Mouse (Mus musculus) neural tube, embryonic 12.5 days (tissue): ENCODE data around the gene Rabggtb. TPM values are rescaled to one million over a fixed set of nuclear protein-coding genes. Genes with fewer than 3 reads are reported as not detected.

ENCODE experiments used
- polyA plus RNA-seq: library from polyadenylated mRNA; unstranded; fragments of >200 nt; fragmentation: Nextera tagmentation; extraction: Ambion mirVana; gene quantifications from 2 replicates; pipeline ENCODE4 v1.2.1, GENCODE M21; 2016

Gene Rabggtb
- polyA plus RNA-seq, 1 experiment from 2014 or later, result 38.4 TPM

Other genes starting within 250 kb of the Rabggtb start
- gene St6galnac3, start 187.8 kb downstream of the Rabggtb start, polyA plus RNA-seq, result 29.2 and 34.8 TPM in 2 replicates
- 0.14 TPM in 1 of 2 replicates, not detected in the other for gene Asb17, start 68.8 kb downstream of the Rabggtb start, polyA plus RNA-seq
- 0.11 and 0.14 TPM in 2 replicates for gene Msh4, start 6.9 kb downstream of the Rabggtb start, polyA plus RNA-seq
- gene Acadm, start 31.6 kb upstream of the Rabggtb start, polyA plus RNA-seq, result 50.7 and 56.7 TPM in 2 replicates
- 3.2 and 3.8 TPM in 2 replicates for gene Slc44a5, start 60.4 kb upstream of the Rabggtb start, polyA plus RNA-seq